Mouse (Mus musculus): Measurements from ENCODE around the gene Nckap5l.

GRCm38 (mm10) chr15:99497527-99498242, 40.1 kb upstream of the Nckap5l start:
- TF ChIP-seq POLR2A (IDR thresholded peaks at IDR 0.05; ENCODE audit: control insufficient read depth, low read depth, low read length): no peak
- TF ChIP-seq CTCF (IDR thresholded peaks at IDR 0.05; ENCODE audit: control insufficient read depth, insufficient read depth, insufficient replicate concordance, low read depth, low read length): no peak
